Mouse (Mus musculus) kidney, embryonic 15.5 days (tissue): Measurements from ENCODE around the gene Stap1. TPM values are rescaled to one million over a fixed set of nuclear protein-coding genes. Genes with fewer than 3 reads are reported as not detected.

Experiments used
- ATAC-seq: fragments of 200-750 bp; cut with Nextera tagmentation; replicated peaks from 2 replicates; pipeline ENCODE4 v1.8.0; 2017; ENCODE audit warnings: moderate TSS enrichment; ENCODE audit not compliant: low FRiP score
- H3K27ac ChIP-seq: fragments of 300-500 bp; sonication (generic); 2 replicates; pipeline ENCODE4 v1.5.1; 2015; ENCODE audit warnings: mild to moderate bottlenecking, inconsistent platforms
- H3K27me3 ChIP-seq: fragments of 300-500 bp; sonication (generic); 2 replicates; pipeline ENCODE4 v1.6.1; 2015; ENCODE audit warnings: inconsistent platforms
- H3K36me3 ChIP-seq: fragments of 300-500 bp; sonication (generic); 2 replicates; pipeline ENCODE4 v1.6.1; 2015; ENCODE audit warnings: inconsistent platforms
- H3K4me1 ChIP-seq: fragments of 300-500 bp; sonication (generic); 2 replicates; pipeline ENCODE4 v1.6.1; 2015; ENCODE audit warnings: inconsistent platforms
- H3K4me2 ChIP-seq: fragments of 300-500 bp; sonication (generic); 2 replicates; pipeline ENCODE4 v1.6.1; 2015; ENCODE audit warnings: moderate library complexity, mild to moderate bottlenecking, inconsistent platforms
- H3K4me3 ChIP-seq: fragments of 300-500 bp; sonication (generic); replicated peaks from 2 replicates; pipeline ENCODE4 v1.5.1; 2015; ENCODE audit warnings: mild to moderate bottlenecking, inconsistent platforms
- H3K9ac ChIP-seq: fragments of 300-500 bp; sonication (generic); 2 replicates; pipeline ENCODE4 v1.6.1; 2015; ENCODE audit warnings: mild to moderate bottlenecking, inconsistent platforms
- H3K9me3 ChIP-seq: fragments of 300-500 bp; sonication (generic); replicated peaks from 2 replicates; pipeline ENCODE4 v1.6.1; 2016; ENCODE audit warnings: inconsistent platforms
- WGBS: fragments of 180-500 bp; shearing (Covaris S2); methylation state at CpG from one replicate; pipeline ENCODE4 v1.1.7; 2015; ENCODE audit warnings: mixed read lengths; 5-methylcytosine and 5-hydroxymethylcytosine counted together
- polyA plus RNA-seq: library from polyadenylated mRNA; unstranded; fragments of >200 nt; fragmentation: Nextera tagmentation; extraction: Ambion mirVana; gene quantifications from 2 replicates; pipeline ENCODE4 v1.2.1, GENCODE M21; 2015

The Stap1 gene
- polyA plus RNA-seq, 1 experiment from 2014 or later: 0.66 TPM

GRCm38 (mm10) chr5:86084979-86085378, 13.4 kb downstream of the Stap1 start:
- 86% methylated on average over 7 of the region's 7 CpGs for WGBS

GRCm38 (mm10) chr5:86086751-86087150, 15.2 kb downstream of the Stap1 start:
- ATAC-seq: no peak
- no peak overlapping the region for H3K4me2 ChIP-seq
- H3K27ac ChIP-seq: no peak overlapping the region
- 75% methylated on average over 6 of the region's 6 CpGs for whole genome bisulfite sequencing
- no peak overlapping the region for H3K4me3 ChIP-seq
- no peaks in the 10 kb centered on the region for H3K36me3 ChIP-seq
- H3K9me3 ChIP-seq: no peaks in the 10 kb centered on the region
- H3K27me3 ChIP-seq: no peaks in the 10 kb centered on the region
- no peaks in the 10 kb centered on the region for H3K4me1 ChIP-seq
- H3K9ac ChIP-seq: no peak overlapping the region

More at GRCm38 (mm10) chr5:86084979-86085378, 13.4 kb downstream of the Stap1 start:
- Histone ChIP-seq H3K4me1 (no peaks in the 10 kb centered on the region), H3K27me3 (no peaks in the 10 kb centered on the region), H3K9ac (no peak overlapping the region), H3K4me2 (no peak overlapping the region), H3K4me3 (no peak overlapping the region), H3K9me3 (no peaks in the 10 kb centered on the region), H3K36me3 (no peaks in the 10 kb centered on the region), H3K27ac (no peak overlapping the region)
- no peak for ATAC-seq

- H3K36me3 ChIP-seq: no peaks in the 10 kb centered on the region
- no peaks in the 10 kb centered on the region for H3K9me3 ChIP-seq
- WGBS: 85% methylated on average over 9 of the region's 9 CpGs
- H3K9ac ChIP-seq: no peak overlapping the region
- no peak for ATAC-seq
- H3K4me2 ChIP-seq: no peak overlapping the region
- H3K27me3 ChIP-seq: no peaks in the 10 kb centered on the region
- no peak overlapping the region for H3K27ac ChIP-seq
- H3K4me3 ChIP-seq: no peak overlapping the region
- no peaks in the 10 kb centered on the region for H3K4me1 ChIP-seq
Measured at GRCm38 (mm10) chr5:86094754-86095153, 23.2 kb downstream of the Stap1 start.

GRCm38 (mm10) chr5:86098988-86099387, 27.4 kb downstream of the Stap1 start:
- Histone ChIP-seq H3K4me2 (no peak overlapping the region), H3K4me3 (no peak overlapping the region), H3K9ac (no peak overlapping the region), H3K4me1 (no peaks in the 10 kb centered on the region), H3K27me3 (no peaks in the 10 kb centered on the region), H3K36me3 (no peaks in the 10 kb centered on the region), H3K27ac (no peak overlapping the region), H3K9me3 (no peaks in the 10 kb centered on the region)
- no peak for ATAC-seq
- 91% methylated on average over 3 of the region's 3 CpGs for WGBS

GRCm38 (mm10) chr5:86100621-86101020, 29.1 kb downstream of the Stap1 start:
- Histone ChIP-seq H3K4me2 (no peak overlapping the region), H3K9me3 (no peaks in the 10 kb centered on the region), H3K27me3 (no peaks in the 10 kb centered on the region), H3K36me3 (no peaks in the 10 kb centered on the region), H3K27ac (no peak overlapping the region), H3K9ac (no peak overlapping the region), H3K4me3 (no peak overlapping the region), H3K4me1 (no peaks in the 10 kb centered on the region)
- WGBS: 81% methylated on average over 3 of the region's 3 CpGs
- ATAC-seq: no peak

GRCm38 (mm10) chr5:86102176-86102575, 30.6 kb downstream of the Stap1 start:
- Histone ChIP-seq H3K4me1 (no peaks in the 10 kb centered on the region), H3K36me3 (peaks cover 4% of the 10 kb centered on the region; the same call in 1 of the 2 replicates), H3K27ac (no peak overlapping the region), H3K4me3 (no peak overlapping the region), H3K27me3 (no peaks in the 10 kb centered on the region), H3K9ac (no peak overlapping the region), H3K4me2 (no peak overlapping the region), H3K9me3 (no peaks in the 10 kb centered on the region)
- no peak for ATAC-seq
- WGBS: 95% methylated on average over 2 of the region's 2 CpGs

- peaks cover 25% of the 10 kb centered on the region for H3K36me3 ChIP-seq
- H3K4me1 ChIP-seq: no peaks in the 10 kb centered on the region
- H3K9me3 ChIP-seq: no peaks in the 10 kb centered on the region
- H3K4me2 ChIP-seq: no peak overlapping the region
- no peak overlapping the region for H3K4me3 ChIP-seq
- no peak overlapping the region for H3K27ac ChIP-seq
- no peak overlapping the region for H3K9ac ChIP-seq
- H3K27me3 ChIP-seq: no peaks in the 10 kb centered on the region
- WGBS: 81% methylated on average over 2 of the region's 2 CpGs
- ATAC-seq: no peak
Measured at GRCm38 (mm10) chr5:86106610-86107009, 35.1 kb downstream of the Stap1 start.

GRCm38 (mm10) chr5:86111074-86111473, 39.5 kb downstream of the Stap1 start:
- H3K27me3 ChIP-seq: no peaks in the 10 kb centered on the region
- no peaks in the 10 kb centered on the region for H3K9me3 ChIP-seq
- H3K36me3 ChIP-seq: peaks cover 40% of the 10 kb centered on the region
- H3K9ac ChIP-seq: no peak overlapping the region
- WGBS: 94% methylated on average over 1 of the region's 1 CpGs
- ATAC-seq: no peak
- no peak overlapping the region for H3K27ac ChIP-seq
- no peak overlapping the region for H3K4me2 ChIP-seq
- H3K4me3 ChIP-seq: no peak overlapping the region
- no peaks in the 10 kb centered on the region for H3K4me1 ChIP-seq

GRCm38 (mm10) chr5:86113037-86113436, 41.5 kb downstream of the Stap1 start:
- Histone ChIP-seq H3K4me1 (no peaks in the 10 kb centered on the region), H3K4me2 (no peak overlapping the region), H3K36me3 (peaks cover 37% of the 10 kb centered on the region), H3K27ac (no peak overlapping the region), H3K4me3 (no peak overlapping the region), H3K9ac (no peak overlapping the region), H3K27me3 (no peaks in the 10 kb centered on the region), H3K9me3 (no peaks in the 10 kb centered on the region)
- WGBS: 97% methylated on average over 2 of the region's 2 CpGs
- no peak for ATAC-seq

GRCm38 (mm10) chr5:86113997-86114396, 42.5 kb downstream of the Stap1 start:
- WGBS: 76% methylated on average over 1 of the region's 1 CpGs
- H3K4me2 ChIP-seq: no peak overlapping the region
- no peak overlapping the region for H3K4me3 ChIP-seq
- no peak overlapping the region for H3K9ac ChIP-seq
- ATAC-seq: no peak
- H3K9me3 ChIP-seq: no peaks in the 10 kb centered on the region
- H3K4me1 ChIP-seq: no peaks in the 10 kb centered on the region
- H3K36me3 ChIP-seq: peaks cover 39% of the 10 kb centered on the region
- H3K27me3 ChIP-seq: no peaks in the 10 kb centered on the region
- no peak overlapping the region for H3K27ac ChIP-seq

GRCm38 (mm10) chr5:86118457-86119094, 47.0 kb downstream of the Stap1 start:
- 90% methylated on average over 9 of the region's 9 CpGs for WGBS
- ATAC-seq: no peak
- no peak overlapping the region for H3K27ac ChIP-seq

GRCm38 (mm10) chr5:86128749-86129148, 57.2 kb downstream of the Stap1 start:
- Histone ChIP-seq H3K4me3 (no peak overlapping the region), H3K4me2 (no peak overlapping the region), H3K4me1 (no peaks in the 10 kb centered on the region), H3K9me3 (no peaks in the 10 kb centered on the region), H3K27ac (no peak overlapping the region), H3K36me3 (peaks cover 38% of the 10 kb centered on the region), H3K27me3 (no peaks in the 10 kb centered on the region), H3K9ac (no peak overlapping the region)
- ATAC-seq: no peak
- WGBS: 94% methylated on average over 1 of the region's 1 CpGs

More at GRCm38 (mm10) chr5:86118457-86119094, 47.0 kb downstream of the Stap1 start:
- Histone ChIP-seq H3K36me3 (peaks cover 34% of the 10 kb centered on the region), H3K4me1 (no peaks in the 10 kb centered on the region), H3K27me3 (no peaks in the 10 kb centered on the region), H3K4me2 (no peak overlapping the region), H3K9me3 (no peaks in the 10 kb centered on the region), H3K9ac (no peak overlapping the region), H3K4me3 (no peak overlapping the region)

- H3K36me3 ChIP-seq: peaks cover 39% of the 10 kb centered on the region
- H3K27ac ChIP-seq: no peak overlapping the region
- no peak overlapping the region for H3K4me2 ChIP-seq
- no peaks in the 10 kb centered on the region for H3K9me3 ChIP-seq
- H3K4me1 ChIP-seq: no peaks in the 10 kb centered on the region
- no peaks in the 10 kb centered on the region for H3K27me3 ChIP-seq
- no peak for ATAC-seq
- no peak overlapping the region for H3K4me3 ChIP-seq
- H3K9ac ChIP-seq: no peak overlapping the region
Measured at GRCm38 (mm10) chr5:86129828-86130227, 58.3 kb downstream of the Stap1 start.
